Mouse (Mus musculus) embryonic fibroblast, embryonic 13.5 days (primary cell): ENCODE results near the gene Alg1. TPM values are rescaled to one million over a fixed set of nuclear protein-coding genes. Genes with fewer than 3 reads are reported as not detected.
"Not testable (repeated sequence)": the region's sequence is repeated elsewhere in the genome, so short reads cannot be mapped to it uniquely, and the experiment has no call there.

Experiments used
- H3K27ac ChIP-seq: 2 replicates; pipeline ENCODE4 v1.5.1; 2012; ENCODE audit warnings: low read length, control low read depth, inconsistent platforms; ENCODE audit not compliant: insufficient read depth
- H3K4me1 ChIP-seq: 2 replicates; pipeline ENCODE4 v1.6.1; 2011; ENCODE audit warnings: low read length; ENCODE audit not compliant: control insufficient read depth, insufficient read depth
- H3K4me3 ChIP-seq: 2 replicates; pipeline ENCODE4 v1.5.1; 2011; ENCODE audit warnings: mild to moderate bottlenecking, control low read depth, low read length; ENCODE audit not compliant: insufficient read depth
- CTCF ChIP-seq: IDR thresholded peaks from 2 replicates; pipeline ENCODE4 v1.5.1; 2011; ENCODE audit warnings: mild to moderate bottlenecking, control low read depth, low read length, moderate library complexity, borderline replicate concordance; ENCODE audit not compliant: insufficient read depth
- POLR2A ChIP-seq: IDR thresholded peaks from 2 replicates; pipeline ENCODE4 v1.6.1; 2011; ENCODE audit warnings: low read depth, mild to moderate bottlenecking, control low read depth, low read length, moderate library complexity
- polyA plus RNA-seq: library from polyadenylated mRNA; stranded (reverse); fragments of >200 nt; gene quantifications from 2 replicates; pipeline ENCODE4 v1.2.4, GENCODE M21; 2011; ENCODE audit warnings: low read depth; ENCODE audit not compliant: missing spikeins, insufficient read length

The Alg1 gene
- polyA plus RNA-seq, 1 experiment, result 20.6 TPM

DNA sequence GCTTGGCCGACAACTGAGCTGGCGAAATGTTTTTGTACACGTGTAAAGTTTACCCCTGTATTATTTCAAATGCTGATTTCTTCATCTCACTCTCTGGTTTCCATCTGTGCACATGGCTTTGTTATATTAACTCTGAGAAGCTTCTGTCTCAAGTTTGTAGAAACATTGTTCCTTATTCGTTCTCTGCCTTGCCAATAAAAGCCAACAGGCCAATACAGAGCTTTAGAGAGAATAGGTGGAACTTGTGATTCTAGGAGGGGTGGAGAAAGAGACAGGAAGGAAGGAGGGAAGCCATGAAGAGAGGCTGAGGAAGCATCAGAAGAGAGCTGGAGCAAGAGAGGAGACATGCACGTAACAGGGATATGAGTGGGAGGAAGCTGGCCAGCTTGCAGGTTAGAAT lies 27.4 kb upstream of the Alg1 start:
- no peak for TF ChIP-seq CTCF
- no peak for TF ChIP-seq POLR2A
- Histone ChIP-seq H3K4me3 (no peak overlapping the region), H3K27ac (no peak overlapping the region), H3K4me1 (peaks cover 3% of the 10 kb centered on the region; the same call in 1 of the 2 replicates)

DNA sequence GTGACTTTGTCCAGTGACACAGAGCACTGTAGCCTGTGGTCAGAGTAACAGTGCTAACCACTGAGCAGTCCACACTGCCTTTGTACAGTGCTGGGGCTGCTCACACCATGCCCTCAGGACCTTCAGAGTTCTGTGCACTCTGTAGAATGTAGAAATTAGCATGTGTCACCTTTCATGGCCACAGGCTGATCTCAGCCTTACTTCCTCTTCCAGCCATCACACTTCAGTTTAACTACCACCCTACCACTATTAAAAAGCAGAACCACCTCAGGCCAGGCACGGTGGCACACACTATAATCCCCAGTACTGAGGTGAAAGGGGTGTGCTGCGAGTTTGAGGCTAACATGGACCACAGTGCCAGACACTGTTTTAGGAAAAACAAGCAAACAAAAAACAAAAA lies 23.1 kb upstream of the Alg1 start:
- no peaks in the 10 kb centered on the region for H3K4me1 ChIP-seq
- H3K27ac ChIP-seq, result no peak overlapping the region
- TF ChIP-seq POLR2A, result no peak
- no peak for TF ChIP-seq CTCF
- H3K4me3 ChIP-seq, result no peak overlapping the region

DNA sequence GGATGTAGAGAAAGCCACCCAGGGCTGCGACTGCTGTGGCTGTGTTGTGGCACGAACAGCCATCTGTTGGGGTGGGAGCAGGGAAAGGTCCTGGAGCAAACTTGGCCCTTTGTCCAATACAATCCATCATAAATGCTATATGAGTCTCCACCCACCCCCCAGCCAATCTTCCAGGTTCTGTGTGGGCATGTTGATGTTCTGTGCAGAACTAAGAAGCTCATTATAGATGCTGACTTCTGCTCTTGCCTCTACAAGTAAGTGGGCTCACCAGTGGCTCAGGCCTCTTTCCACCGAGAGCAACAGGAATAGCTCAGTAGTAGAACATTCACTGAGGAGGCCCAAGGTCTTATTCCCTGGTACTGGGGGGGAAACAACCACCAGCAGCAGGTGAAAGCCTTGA lies 21.3 kb upstream of the Alg1 start:
- TF ChIP-seq POLR2A (no peak), CTCF (no peak)
- no peaks in the 10 kb centered on the region for H3K4me1 ChIP-seq
- H3K4me3 ChIP-seq, result no peak overlapping the region
- no peak overlapping the region for H3K27ac ChIP-seq

- H3K4me3 ChIP-seq, result no peak overlapping the region
- TF ChIP-seq POLR2A (no peak), CTCF (no peak)
- no peak overlapping the region for H3K27ac ChIP-seq
- no peaks in the 10 kb centered on the region for H3K4me1 ChIP-seq
Observed at GRCm38 (mm10) chr16:5214126-5214525, 19.3 kb upstream of the Alg1 start.

DNA sequence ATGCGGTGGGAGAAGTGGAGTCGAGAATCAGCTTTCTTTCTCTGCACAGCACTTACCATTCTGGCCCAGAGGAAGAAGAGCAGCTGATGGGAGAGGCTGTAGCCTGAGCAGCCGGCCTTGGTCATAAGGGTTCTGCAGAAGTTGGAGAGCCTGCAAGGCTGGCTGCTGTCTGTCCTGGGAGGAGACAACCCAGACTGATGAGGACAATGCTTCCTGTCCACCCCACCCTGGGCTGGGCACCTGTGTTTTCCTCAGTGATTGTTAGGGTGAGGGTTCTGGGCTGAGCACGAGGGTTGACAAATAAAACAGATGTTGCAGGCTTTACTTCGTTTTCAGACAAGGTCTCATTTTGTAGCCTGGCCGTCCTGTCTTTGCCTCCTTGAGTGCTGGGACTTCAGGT lies 16.7 kb upstream of the Alg1 start:
- TF ChIP-seq CTCF (no peak), POLR2A (no peak)
- Histone ChIP-seq H3K27ac (no peak overlapping the region), H3K4me3 (no peak overlapping the region), H3K4me1 (no peaks in the 10 kb centered on the region)

DNA sequence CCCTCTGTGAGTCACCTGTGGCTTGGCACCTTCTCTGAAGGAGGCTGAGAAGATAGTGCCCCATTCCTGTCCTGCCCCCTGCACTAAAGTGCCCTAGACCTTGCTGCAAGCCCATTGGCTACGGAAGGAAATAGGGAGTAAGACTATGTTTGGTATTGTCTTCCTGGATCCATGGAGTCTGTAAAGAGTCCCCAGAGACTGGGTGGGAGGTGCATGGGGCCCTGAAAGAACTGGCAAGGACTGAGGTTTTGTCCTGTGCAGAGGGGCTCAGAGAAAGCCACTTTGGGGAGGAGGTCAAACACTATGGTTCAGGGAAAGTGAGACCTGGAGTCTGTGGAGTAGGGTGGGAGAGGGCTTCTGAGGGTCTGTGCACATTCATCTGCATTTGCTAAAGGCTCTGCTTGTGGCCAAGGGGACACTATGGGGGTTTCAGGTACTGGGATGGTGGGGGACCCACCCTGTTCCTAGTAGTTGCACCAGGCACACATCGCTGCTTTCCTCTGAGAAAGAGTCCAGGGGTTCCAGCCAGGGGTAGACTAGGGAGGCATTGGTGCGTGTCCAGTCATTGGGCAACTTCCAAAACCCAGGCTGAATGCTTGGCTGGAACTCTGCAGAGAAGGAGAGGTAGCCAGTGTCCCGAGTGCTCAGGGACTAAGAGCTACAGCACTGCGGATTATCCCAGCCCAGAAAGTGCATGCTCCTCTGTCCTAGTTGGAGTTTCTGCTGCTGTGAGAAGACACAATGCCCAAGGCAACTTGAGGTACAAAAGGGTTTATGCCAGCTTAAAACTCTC lies 15.9 kb upstream of the Alg1 start:
- TF ChIP-seq POLR2A, result no peak
- no peak for TF ChIP-seq CTCF
- no peaks in the 10 kb centered on the region for H3K4me1 ChIP-seq

DNA sequence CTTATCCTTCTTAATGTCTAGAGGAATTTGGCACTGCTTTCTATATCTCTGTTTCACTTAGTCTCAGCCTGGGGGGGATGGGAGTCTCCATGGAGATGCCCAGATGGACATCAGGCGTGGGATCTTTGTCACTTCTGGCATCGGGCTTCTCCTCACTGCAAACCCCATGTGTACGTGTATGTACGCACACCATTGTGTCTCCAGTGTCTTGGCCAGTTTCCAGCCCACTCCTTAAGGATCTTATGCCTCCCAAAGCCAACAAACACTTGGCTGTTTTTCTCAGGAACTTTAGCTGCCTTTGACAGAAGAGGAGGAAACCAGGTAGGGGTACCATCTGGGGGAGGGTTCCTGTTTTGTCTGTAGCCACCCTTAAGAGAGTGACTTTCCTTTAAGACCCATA lies 12.0 kb upstream of the Alg1 start:
- H3K4me1 ChIP-seq, result no peaks in the 10 kb centered on the region
- H3K4me3 ChIP-seq, result no peak overlapping the region
- TF ChIP-seq POLR2A (no peak), CTCF (no peak)
- H3K27ac ChIP-seq, result no peak overlapping the region

More for the DNA sequence above, 15.9 kb upstream of the Alg1 start:
- no peak overlapping the region for H3K27ac ChIP-seq
- no peak overlapping the region for H3K4me3 ChIP-seq

DNA sequence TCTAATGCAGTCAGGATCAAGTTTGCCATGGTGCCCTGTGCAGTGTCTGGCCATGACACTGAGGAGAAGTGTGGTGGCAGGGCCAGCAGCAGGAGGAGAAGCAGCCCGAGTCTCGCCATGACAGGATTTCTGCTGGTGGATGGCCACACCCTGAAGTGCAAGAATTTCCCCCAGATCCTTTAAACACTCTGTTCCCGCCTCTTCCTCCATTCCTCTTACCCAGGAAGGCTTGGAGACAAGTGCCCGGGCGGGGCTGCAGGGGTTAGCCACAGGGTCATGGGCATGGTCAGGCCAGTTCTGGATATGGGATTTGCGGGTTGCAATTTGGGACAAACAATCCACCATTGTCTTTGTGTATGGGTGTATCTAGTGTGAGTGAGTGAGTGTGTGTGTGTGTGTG lies 11.3 kb upstream of the Alg1 start, which contains the start of gene AU021092:
Gene AU021092 (minus strand): TSS at position 160 of the 400 bp plus-strand sequence.
- Histone ChIP-seq H3K4me1 (no peaks in the 10 kb centered on the region), H3K27ac (no peak within 1 kb of the TSS), H3K4me3 (no peak within 1 kb of the TSS)
- TF ChIP-seq CTCF (no peak), POLR2A (no peak)

GRCm38 (mm10) chr16:5226534-5226933 lies 6.9 kb upstream of the Alg1 start:
- H3K4me3 ChIP-seq, H3K4me1 ChIP-seq: not testable (repeated sequence)

DNA sequence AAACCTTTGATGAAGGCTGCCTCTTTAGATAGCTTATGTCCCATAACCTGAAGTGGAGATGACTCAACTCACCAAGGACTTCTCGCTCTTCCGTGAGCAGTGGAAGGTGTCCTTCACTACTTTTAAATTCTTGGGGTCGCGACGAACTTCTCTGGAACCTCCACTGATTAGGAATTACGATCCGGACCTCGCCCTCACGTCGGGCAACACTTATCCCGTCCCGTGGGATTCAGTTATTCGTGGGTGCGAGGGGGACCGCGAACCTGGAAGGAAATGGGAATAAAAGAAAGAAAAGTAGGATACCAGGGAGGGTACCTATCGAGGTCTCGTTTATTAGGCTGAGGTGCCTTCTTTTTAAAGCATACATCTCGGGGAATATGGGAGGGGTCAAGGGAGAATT lies 5.9 kb upstream of the Alg1 start:
- not testable (repeated sequence) for H3K4me3 ChIP-seq, H3K4me1 ChIP-seq, H3K27ac ChIP-seq

More at GRCm38 (mm10) chr16:5226534-5226933, 6.9 kb upstream of the Alg1 start:
- not testable (repeated sequence) for H3K27ac ChIP-seq

GRCm38 (mm10) chr16:5228103-5228502 lies 5.3 kb upstream of the Alg1 start:
- not testable (repeated sequence) for H3K27ac ChIP-seq

More at GRCm38 (mm10) chr16:5228103-5228502, 5.3 kb upstream of the Alg1 start:
- H3K4me1 ChIP-seq, H3K4me3 ChIP-seq: not testable (repeated sequence)
